Mouse (Mus musculus) layer of hippocampus, postnatal 25 days (tissue): ENCODE measurements at regions not wholly inside any gene's neighbourhood (a gene's known extent, or its start where the extent isn't known, plus 50 kb on each side); places are given as distances from the start of the nearest gene placed in this dataset.
A peak's percentile ranks its signal among the peaks of the same experiment; 100 is the strongest.

Experiments used
- DNase-seq, 2 experiments: peaks; one replicate each; pipeline ENCODE4 v3.0.0; 2022; ENCODE audit warnings: mixed read lengths in 2 of 2, low spot score in 1 of 2; ENCODE audit errors: extremely low spot score in 1 of 2

DNA sequence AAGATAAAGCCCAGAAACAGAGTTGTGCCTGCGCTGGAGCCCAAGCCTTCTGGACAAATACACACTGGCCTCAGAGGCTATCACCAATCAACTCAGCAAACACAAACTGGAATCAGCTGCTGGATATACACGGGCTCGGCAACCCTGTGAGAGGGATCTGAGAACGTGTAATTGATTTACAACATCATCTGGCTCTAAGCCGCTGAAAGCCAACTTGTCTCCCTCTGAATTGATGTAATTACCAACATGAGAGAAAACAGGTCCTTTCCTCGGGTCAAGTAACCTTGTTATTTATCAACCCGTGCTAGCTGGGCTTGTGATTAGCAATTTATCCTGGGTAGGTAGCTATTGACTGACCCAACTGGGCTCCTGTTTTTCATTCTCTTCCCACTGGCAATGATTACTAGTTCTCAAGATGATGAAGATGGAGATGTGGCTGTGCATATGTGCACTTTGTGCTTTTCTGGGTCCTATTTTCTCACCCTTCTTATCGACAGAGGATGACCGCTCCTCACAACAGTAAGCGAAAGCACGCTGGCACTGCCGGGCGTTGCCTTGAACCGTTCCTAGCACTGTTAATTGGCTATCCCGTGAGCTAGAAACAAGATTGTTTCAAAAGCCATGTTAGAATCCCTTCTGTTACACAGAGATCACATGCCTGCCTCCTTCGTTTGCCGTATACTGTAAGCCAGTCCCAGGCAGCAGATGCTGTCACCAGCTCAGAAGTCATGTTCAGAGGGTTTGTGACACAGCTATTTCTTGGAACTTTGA, 147.3 kb upstream of the Cd180 start:
- DNase-seq: no peak

- DNase-seq: no peak
Measured at GRCm38 (mm10) chr13:102548252-102548651, 145.1 kb upstream of the Cd180 start.

DNA sequence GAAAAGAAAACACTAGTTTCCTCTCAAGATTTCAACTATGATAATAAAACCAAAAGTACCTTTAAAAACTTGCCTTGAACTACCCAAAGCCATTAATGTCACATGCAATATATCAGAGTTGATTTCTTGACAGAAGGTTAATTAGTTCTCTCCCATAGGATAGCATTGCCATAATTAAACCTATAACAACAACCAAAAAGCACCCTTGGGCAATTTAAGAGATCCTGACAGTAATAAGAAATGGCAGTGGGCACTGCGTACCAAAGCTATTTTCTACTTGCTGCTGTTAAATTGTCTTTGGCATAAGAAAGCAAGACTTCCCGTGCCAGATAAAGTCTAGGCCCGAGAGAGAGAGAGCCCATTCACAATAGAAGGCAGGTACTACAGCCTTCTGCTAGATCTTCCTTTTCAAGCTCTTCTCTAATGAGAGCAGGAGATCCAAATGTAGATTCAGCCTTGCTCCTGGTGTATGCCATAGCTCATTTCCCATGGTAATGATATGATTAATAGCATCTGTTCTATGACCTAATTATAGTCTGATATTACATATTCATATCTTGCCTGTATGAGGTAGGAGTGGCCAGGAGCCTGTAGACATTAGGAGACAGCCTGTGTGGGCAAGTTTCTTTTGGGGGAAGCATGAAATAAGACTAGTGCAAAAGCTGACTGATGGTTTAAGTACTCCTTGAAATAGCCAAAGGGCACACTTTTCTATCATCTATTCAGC, 126.3 kb upstream of the Cd180 start:
- no peak for DNase-seq

DNA sequence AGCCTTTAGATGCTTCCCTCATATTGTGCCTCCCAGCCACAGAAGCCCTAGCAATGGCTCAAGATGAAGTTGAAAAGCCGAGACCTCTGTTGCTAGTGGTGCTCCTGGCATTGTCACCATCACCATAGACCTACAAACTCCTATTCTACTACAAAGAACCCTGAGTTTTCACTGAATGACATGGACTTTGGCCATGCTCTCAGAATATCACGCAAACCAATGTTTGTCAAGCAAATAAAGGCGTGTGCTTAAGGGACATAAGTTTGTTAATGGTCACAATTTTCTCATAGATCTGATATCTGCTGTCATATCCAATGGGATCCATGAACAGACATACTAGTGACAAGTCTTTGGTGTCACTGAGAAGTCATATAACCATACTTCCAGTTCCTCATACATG, 123.8 kb upstream of the Cd180 start:
- DNase-seq: no peak

GRCm38 (mm10) chr13:102570286-102570685, 123.1 kb upstream of the Cd180 start:
- DNase-seq: no peak

GRCm38 (mm10) chr13:102573286-102573921, 120.0 kb upstream of the Cd180 start:
- DNase-seq: peak; percentile 22 to 23

DNA sequence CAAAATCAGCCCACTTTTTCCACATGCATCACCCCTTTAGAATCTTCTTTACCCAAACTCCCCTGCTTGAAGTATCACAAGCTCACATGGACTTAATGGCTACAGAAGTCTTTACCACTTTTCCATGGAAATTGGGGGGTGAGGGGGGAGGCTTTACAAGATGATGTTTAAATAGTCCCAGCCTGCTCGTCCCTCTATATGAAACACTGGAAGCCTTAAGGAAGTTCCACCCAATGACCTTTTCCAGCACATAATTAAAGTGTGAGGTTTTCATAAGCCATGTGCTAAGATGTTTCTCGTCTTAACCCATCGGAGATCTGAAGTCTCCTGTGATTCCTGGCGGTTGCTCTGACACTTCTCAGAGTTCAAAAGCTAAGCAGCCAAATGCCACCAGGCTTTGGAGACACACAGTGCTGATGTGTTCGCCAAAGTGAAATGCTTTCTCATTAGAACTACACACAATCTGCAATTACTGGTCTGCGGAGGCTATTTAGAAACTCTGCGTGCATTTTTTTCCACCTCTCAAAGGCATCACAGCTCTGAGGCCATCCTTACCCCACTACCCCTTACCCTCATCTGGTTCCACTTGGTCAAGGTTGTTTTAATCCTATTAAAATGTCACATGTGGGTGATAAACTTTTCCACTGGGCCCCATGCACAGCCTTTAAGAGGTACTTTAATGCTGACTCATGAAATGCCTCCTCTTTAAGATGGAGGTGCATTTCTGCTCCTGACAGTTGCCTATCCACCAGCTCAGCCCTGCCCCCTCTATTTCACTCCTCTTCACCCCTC, 116.3 kb upstream of the Cd180 start:
- no peak for DNase-seq

DNA sequence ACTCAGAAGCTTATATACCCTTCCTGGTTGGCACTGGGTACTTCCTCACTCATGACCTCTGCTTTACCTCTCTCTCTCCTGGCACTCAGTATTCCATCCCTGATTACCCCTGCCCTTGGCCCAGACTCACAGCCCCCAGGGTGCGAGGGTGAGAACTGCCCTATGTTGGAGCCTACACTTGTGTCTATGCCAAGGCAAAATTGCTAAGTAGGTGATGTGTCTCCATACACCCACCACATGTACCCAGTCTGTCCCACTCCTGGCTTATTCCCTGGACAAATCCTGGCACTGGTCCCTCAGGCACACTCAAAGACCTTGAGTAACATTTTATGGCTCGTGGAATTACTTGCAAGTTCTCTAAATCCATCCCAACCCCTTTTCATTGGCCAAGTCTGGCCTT, 114.5 kb upstream of the Cd180 start:
- DNase-seq: no peak

- no peak for DNase-seq
Measured at GRCm38 (mm10) chr13:102579638-102580037, 113.7 kb upstream of the Cd180 start.

DNA sequence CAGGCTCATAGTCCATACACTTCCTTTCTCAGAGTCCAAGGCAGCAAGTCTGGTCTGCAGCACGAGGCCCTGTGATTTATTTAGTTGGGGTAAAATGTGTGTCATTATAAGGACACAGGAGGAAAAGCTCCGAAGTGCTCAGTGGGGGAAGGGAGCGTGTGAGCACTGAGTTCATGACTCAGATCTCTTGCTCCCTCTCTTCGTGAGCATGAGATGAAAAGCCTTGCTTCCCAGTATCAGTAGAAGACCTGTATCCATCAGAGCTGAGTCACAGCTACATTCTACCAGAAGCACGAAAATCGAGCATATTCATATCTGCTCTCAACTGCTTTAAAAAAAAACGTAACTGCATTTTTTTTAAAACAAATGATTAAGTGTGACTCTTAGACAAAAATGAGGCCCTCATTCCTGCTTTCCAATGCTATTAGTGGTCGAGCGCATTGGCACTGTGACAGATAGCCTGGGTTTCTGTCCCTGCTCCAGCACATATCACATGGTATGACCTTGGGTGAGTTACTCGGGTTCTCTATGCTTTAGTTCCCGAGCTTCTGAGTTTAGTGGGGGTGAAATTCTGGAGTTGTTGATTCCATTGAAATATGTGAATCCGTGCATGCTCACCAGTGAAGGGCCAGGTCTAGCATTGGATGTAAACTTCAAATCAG, 109.2 kb upstream of the Cd180 start:
- no peak for DNase-seq

DNA sequence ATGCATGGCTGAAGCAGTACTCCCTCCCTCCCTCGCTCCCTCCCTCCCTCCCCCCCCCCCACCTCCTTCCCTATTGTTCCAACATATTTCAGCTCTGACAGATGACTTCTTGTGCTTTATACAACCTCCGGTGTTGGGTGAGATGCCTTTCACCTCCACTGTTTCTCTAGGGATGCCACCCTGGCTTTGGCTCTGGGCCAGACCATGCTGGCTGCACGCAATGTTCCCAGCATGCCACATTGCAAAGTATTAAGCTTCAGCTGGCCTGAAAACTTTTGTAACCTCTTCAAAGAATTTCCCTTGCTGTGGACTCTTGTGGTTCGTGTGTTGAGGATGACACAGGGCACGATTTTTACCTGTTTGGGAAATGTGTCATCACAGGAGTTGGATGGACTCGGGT, 107.1 kb upstream of the Cd180 start:
- DNase-seq: no peak

- DNase-seq: no peak
Measured at GRCm38 (mm10) chr13:102589680-102590435, 103.5 kb upstream of the Cd180 start.

- no peak for DNase-seq
Measured at GRCm38 (mm10) chr13:102591803-102592537, 101.4 kb upstream of the Cd180 start.

- DNase-seq: peak in 1 of 2 experiments; percentile 40
Measured at GRCm38 (mm10) chr13:102593405-102594200, 99.8 kb upstream of the Cd180 start.

- no peak for DNase-seq
Measured at GRCm38 (mm10) chr13:102594201-102594600, 99.2 kb upstream of the Cd180 start.

DNA sequence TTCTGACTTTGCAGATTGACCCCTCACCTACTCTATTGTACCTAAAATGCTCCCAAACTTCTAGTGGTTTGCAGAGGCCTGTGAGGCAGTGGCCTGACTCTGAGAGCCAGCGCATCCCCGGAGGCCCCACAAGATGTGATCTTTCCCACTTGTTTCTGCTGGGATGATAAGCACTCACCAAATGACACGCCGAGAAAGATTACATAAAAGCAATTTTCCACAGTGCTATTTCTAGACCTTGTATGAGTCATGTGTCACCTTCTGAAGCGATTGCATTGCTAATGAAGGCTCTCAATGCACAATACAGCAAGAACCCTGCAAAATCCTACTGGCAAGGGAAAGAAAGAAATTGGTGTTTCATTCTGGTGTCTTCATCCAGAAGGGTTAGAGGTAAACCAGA, 97.8 kb upstream of the Cd180 start:
- DNase-seq: no peak

DNA sequence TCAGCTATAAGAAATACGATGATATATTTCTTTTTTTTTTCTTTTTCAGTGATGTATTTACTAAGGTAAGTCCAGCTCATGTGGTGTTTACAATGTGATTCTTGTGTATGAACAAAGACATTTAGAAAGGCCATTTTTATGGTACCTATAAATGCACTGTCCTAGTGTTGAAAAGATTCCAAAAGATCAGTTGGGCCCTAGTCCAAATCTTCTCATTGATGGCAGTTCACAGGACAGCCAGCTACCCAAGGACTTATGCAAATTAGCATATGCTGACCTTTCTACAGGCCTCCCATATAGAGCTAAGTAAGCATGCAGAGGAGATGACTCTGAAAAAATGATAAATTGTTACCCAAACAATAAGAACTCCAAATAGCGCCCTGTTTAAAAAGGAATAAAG, 97.3 kb upstream of the Cd180 start:
- DNase-seq: no peak

DNA sequence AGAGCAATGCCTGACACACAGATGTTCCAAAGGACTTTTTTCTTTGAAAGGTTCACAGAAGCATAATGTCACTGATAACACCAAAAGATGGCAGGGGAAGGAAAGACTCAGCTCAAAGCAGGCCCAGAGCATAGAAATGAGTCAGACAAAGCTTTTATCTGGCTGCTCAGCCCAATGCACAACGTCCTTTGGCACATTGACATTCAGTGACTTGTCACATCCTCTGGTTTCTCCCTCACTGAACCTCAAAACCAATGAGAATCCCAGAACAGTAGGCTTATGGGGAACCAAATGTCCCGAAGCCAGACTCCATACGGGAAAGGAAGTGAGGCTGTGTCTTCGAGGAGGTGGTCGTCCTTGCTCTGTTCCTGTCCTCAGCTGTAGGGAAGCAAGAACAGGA, 95.2 kb upstream of the Cd180 start:
- no peak for DNase-seq
